Mouse (Mus musculus) CH12.LX (cell line): ENCODE data around the gene Swsap1.

Experiments
- PAX5 ChIP-seq: IDR thresholded peaks from 2 replicates; pipeline ENCODE4 v1.6.1; 2012; ENCODE audit warnings: low read length, inconsistent platforms, mixed read lengths
- POLR2AphosphoS2 ChIP-seq: IDR thresholded peaks from 2 replicates; pipeline ENCODE4 v1.6.1; 2011; ENCODE audit warnings: low read depth, low read length, improper control_type of control experiment
- ZC3H11A ChIP-seq: IDR thresholded peaks from 2 replicates; pipeline ENCODE4 v1.6.1; 2012; ENCODE audit warnings: low read depth, mild to moderate bottlenecking, inconsistent platforms, low read length, improper control_type of control experiment

DNA sequence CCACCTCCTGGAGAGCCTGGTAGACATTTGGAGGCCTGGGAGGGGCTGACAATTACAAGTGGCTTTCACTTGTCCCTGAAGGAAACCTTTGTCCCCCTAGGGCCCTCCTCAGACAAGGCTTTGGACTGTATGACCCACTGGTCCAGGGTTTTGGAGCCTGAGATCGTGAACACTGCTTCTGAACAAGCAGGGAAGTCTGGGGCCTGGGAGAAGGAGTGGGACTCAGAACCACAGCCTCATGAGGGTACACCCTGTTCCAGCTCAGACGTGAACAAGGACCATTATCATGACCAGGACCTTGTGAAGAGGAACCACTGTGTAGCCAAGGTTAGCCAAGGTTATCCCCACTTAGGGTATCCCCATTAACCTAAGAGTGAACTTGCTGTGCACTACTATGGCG lies 26.3 kb upstream of the Swsap1 start:
- TF ChIP-seq POLR2AphosphoS2 (no peak), ZC3H11A (no peak), PAX5 (no peak)
